Mouse (Mus musculus): ENCODE data around the gene Bcdin3d.

Bcdin3d gene

GRCm38 (mm10) chr15:99440112-99440815 is 34.3 kb downstream of the Bcdin3d start:
- peak; percentile 31 for DNase-seq (ENCODE audit: low spot score)

GRCm38 (mm10) chr15:99438966-99439698 is 35.4 kb downstream of the Bcdin3d start:
- DNase-seq (ENCODE audit: low spot score) = no peak

- DNase-seq (ENCODE audit: low spot score) = no peak
Observed at GRCm38 (mm10) chr15:99433913-99434312, 40.6 kb downstream of the Bcdin3d start.

GRCm38 (mm10) chr15:99433081-99433718 is 41.3 kb downstream of the Bcdin3d start:
- DNase-seq (ENCODE audit: low spot score) = no peak

GRCm38 (mm10) chr15:99431967-99432366 is 42.6 kb downstream of the Bcdin3d start:
- no peak for DNase-seq (ENCODE audit: low spot score)

GRCm38 (mm10) chr15:99431504-99431903 is 43.0 kb downstream of the Bcdin3d start:
- no peak for DNase-seq (ENCODE audit: low spot score)

- no peak for DNase-seq (ENCODE audit: low spot score)
Observed at GRCm38 (mm10) chr15:99431063-99431462, 43.5 kb downstream of the Bcdin3d start.

GRCm38 (mm10) chr15:99430394-99430793 is 44.1 kb downstream of the Bcdin3d start:
- no peak for DNase-seq (ENCODE audit: low spot score)

GRCm38 (mm10) chr15:99423884-99424283 is 50.6 kb downstream of the Bcdin3d start:
- no peak for DNase-seq (ENCODE audit: low spot score)

- no peak for DNase-seq (ENCODE audit: low spot score)
Observed at GRCm38 (mm10) chr15:99423131-99423530, 51.4 kb downstream of the Bcdin3d start.

- DNase-seq (ENCODE audit: low spot score) = no peak
Observed at GRCm38 (mm10) chr15:99422551-99422950, 52.0 kb downstream of the Bcdin3d start.

GRCm38 (mm10) chr15:99421676-99422075 is 52.9 kb downstream of the Bcdin3d start:
- no peak for DNase-seq (ENCODE audit: low spot score)

GRCm38 (mm10) chr15:99421152-99421551 is 53.4 kb downstream of the Bcdin3d start:
- no peak for DNase-seq (ENCODE audit: low spot score)

- peak; percentile 70 for DNase-seq (ENCODE audit: low spot score)
Observed at GRCm38 (mm10) chr15:99420521-99421014, 54.0 kb downstream of the Bcdin3d start.

- DNase-seq (ENCODE audit: low spot score) = no peak
Observed at GRCm38 (mm10) chr15:99420101-99420500, 54.4 kb downstream of the Bcdin3d start.

Measured in retina, embryonic 14.5 days (tissue).